Mouse (Mus musculus) cerebellum, postnatal 10 days (tissue): ENCODE data around the gene Fthl17c.
"Not testable (repeated sequence)": the region's sequence is repeated elsewhere in the genome, so short reads cannot be mapped to it uniquely, and the experiment has no call there.

Source experiments
- DNase-seq, 2 experiments: peaks; one replicate each; pipeline ENCODE4 v3.0.0; 2021; ENCODE audit warnings: mixed read lengths in 2 of 2

Fthl17c gene

GRCm38 (mm10) chrX:8976459-8976858 is at the start of gene Fthl17c:
Gene Fthl17c, minus strand, starts transcription at chrX:8976559.
- not testable (repeated sequence) for DNase-seq

GRCm38 (mm10) chrX:9019481-9019880 is 43.1 kb upstream of the Fthl17c start:
- no peak for DNase-seq

- DNase-seq: no peak
Measured at GRCm38 (mm10) chrX:9016079-9016478, 39.7 kb upstream of the Fthl17c start.

GRCm38 (mm10) chrX:8986655-8987054 is 10.3 kb upstream of the Fthl17c start, which contains the start of gene Fthl17d:
Gene Fthl17d, minus strand, starts transcription at chrX:8986755.
- not testable (repeated sequence) for DNase-seq

GRCm38 (mm10) chrX:8964618-8965017 is 11.7 kb downstream of the Fthl17c start:
- DNase-seq: peak; percentile 9 to 15

GRCm38 (mm10) chrX:8962875-8963274 is 13.5 kb downstream of the Fthl17c start, which contains the start of gene Fthl17b:
Gene Fthl17b, minus strand, starts transcription at chrX:8962975.
- not testable (repeated sequence) for DNase-seq

- DNase-seq: peak; percentile 93
Measured at GRCm38 (mm10) chrX:8948130-8948805, 28.1 kb downstream of the Fthl17c start.

- DNase-seq: no peak
Measured at GRCm38 (mm10) chrX:8944041-8944440, 32.3 kb downstream of the Fthl17c start.

GRCm38 (mm10) chrX:8927308-8927707 is 49.1 kb downstream of the Fthl17c start:
- no peak for DNase-seq
